Mouse (Mus musculus) liver, postnatal 0 days (tissue): ENCODE measurements at regions not wholly inside any gene's neighbourhood (a gene's known extent, or its start where the extent isn't known, plus 50 kb on each side); places are given as distances from the start of the nearest gene placed in this dataset.
A peak's percentile ranks its signal among the peaks of the same experiment; 100 is the strongest.
"Not testable (repeated sequence)": the region's sequence is repeated elsewhere in the genome, so short reads cannot be mapped to it uniquely, and the experiment has no call there.

ENCODE experiments used
- ATAC-seq: fragments of 200-750 bp; cut with Nextera tagmentation; 2 replicates; pipeline ENCODE4 v1.8.0; 2017; ENCODE audit warnings: mild to moderate bottlenecking, moderate library complexity
- DNase-seq: peaks from one replicate; pipeline ENCODE4 v3.0.0-alpha.2; 2016
- H3K27ac ChIP-seq: fragments of 300-500 bp; sonication (generic); 2 replicates; pipeline ENCODE4 v1.5.1; 2014; ENCODE audit warnings: antibody characterized with exemption, moderate library complexity, mild to moderate bottlenecking, low read depth
- H3K27me3 ChIP-seq: fragments of 300-500 bp; sonication (generic); 2 replicates; pipeline ENCODE4 v1.6.1; 2014; ENCODE audit warnings: low read length, control low read depth, mixed read lengths; ENCODE audit not compliant: insufficient read depth
- H3K36me3 ChIP-seq: fragments of 300-500 bp; sonication (generic); replicated peaks from 2 replicates; pipeline ENCODE4 v1.6.1; 2014; ENCODE audit warnings: mild to moderate bottlenecking, control low read depth, low read length, moderate library complexity, mixed read lengths; ENCODE audit not compliant: insufficient read depth
- H3K4me1 ChIP-seq: fragments of 300-500 bp; sonication (generic); 2 replicates; pipeline ENCODE4 v1.6.1; 2014; ENCODE audit warnings: antibody characterized with exemption, mild to moderate bottlenecking, control low read depth; ENCODE audit not compliant: insufficient read depth
- H3K4me2 ChIP-seq: fragments of 300-500 bp; sonication (generic); 2 replicates; pipeline ENCODE4 v1.6.1; 2014; ENCODE audit warnings: low read depth, mild to moderate bottlenecking, low read length, moderate library complexity, mixed read lengths
- H3K4me3 ChIP-seq: fragments of 300-500 bp; sonication (generic); 2 replicates; pipeline ENCODE4 v1.5.1; 2014; ENCODE audit warnings: low read depth, low read length
- H3K9ac ChIP-seq: fragments of 300-500 bp; sonication (generic); replicated peaks from 2 replicates; pipeline ENCODE4 v1.6.1; 2014; ENCODE audit warnings: mild to moderate bottlenecking, moderate library complexity
- H3K9me3 ChIP-seq: fragments of 300-500 bp; sonication (generic); 2 replicates; pipeline ENCODE4 v1.6.1; 2016; ENCODE audit warnings: mild to moderate bottlenecking, control low read depth, low read length, mixed read lengths
- CTCF ChIP-seq: sonication (generic); IDR thresholded peaks from 2 replicates; pipeline ENCODE4 v1.5.1; 2016; ENCODE audit warnings: antibody characterized with exemption, low read depth
- EP300 ChIP-seq: IDR thresholded peaks from 2 replicates; pipeline ENCODE4 v1.6.1; 2016; ENCODE audit warnings: antibody characterized with exemption, low read depth, mild to moderate bottlenecking
- WGBS: fragments of 180-500 bp; shearing (Covaris S2); extraction: QIAGEN DNeasy Blood & Tissue Kit; methylation state at CpG from one replicate; pipeline ENCODE4 v1.1.7; 2014; ENCODE audit not compliant: insufficient replicate concordance; 5-methylcytosine and 5-hydroxymethylcytosine counted together

- no peaks in the 10 kb centered on the region for H3K36me3 ChIP-seq
- H3K27me3 ChIP-seq: no peaks in the 10 kb centered on the region
- no peaks in the 10 kb centered on the region for H3K9me3 ChIP-seq
- ATAC-seq (no peak), DNase-seq (no peak)
- no peak overlapping the region for H3K4me3 ChIP-seq
- H3K4me1 ChIP-seq: no peaks in the 10 kb centered on the region
- H3K27ac ChIP-seq: no peak overlapping the region
- H3K4me2 ChIP-seq: no peak overlapping the region
- TF ChIP-seq CTCF: no peak
- TF ChIP-seq EP300: no peak
- no peak overlapping the region for H3K9ac ChIP-seq
Observed at GRCm38 (mm10) chr15:19458485-19458884, 639.7 kb downstream of the Cdh10 start.

GRCm38 (mm10) chr15:19473521-19473920 lies 654.8 kb downstream of the Cdh10 start:
- H3K9ac ChIP-seq: no peak overlapping the region
- no peaks in the 10 kb centered on the region for H3K9me3 ChIP-seq
- DNase-seq (no peak), ATAC-seq (no peak)
- no peak overlapping the region for H3K4me2 ChIP-seq
- no peak overlapping the region for H3K4me3 ChIP-seq
- TF ChIP-seq EP300: no peak
- TF ChIP-seq CTCF: peak; percentile 32
- no peaks in the 10 kb centered on the region for H3K27me3 ChIP-seq
- H3K4me1 ChIP-seq: no peaks in the 10 kb centered on the region
- WGBS: 20% methylated on average over 2 of the region's 2 CpGs
- H3K36me3 ChIP-seq: no peaks in the 10 kb centered on the region
- no peak overlapping the region for H3K27ac ChIP-seq

DNA sequence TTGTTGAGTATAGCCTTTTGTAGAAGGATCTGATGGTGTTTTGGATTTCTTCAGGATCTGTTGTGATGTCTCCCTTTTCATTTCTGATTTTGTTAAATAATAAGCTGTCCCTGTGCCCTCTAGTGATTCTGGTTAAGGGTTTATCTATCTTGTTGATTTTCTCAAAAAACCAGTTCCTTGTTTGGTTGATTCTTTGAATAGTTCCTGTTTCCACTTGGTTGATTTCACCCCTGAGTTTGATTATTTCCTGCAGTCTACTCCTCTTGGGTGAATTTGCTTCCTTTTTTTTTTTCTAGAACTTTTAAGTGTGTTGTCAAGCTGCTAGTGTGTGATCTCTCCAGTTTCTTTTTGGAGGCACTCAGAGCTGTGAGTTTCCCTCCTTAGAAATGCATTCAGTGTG lies 674.8 kb downstream of the Cdh10 start:
- DNase-seq, H3K27ac ChIP-seq, H3K4me2 ChIP-seq, H3K4me1 ChIP-seq, H3K4me3 ChIP-seq, ATAC-seq, H3K27me3 ChIP-seq, H3K9ac ChIP-seq, H3K9me3 ChIP-seq, H3K36me3 ChIP-seq: not testable (repeated sequence)

- Histone ChIP-seq H3K9ac (no peak overlapping the region), H3K27ac (no peak overlapping the region), H3K9me3 (no peaks in the 10 kb centered on the region), H3K4me1 (no peaks in the 10 kb centered on the region), H3K4me3 (no peak overlapping the region), H3K27me3 (no peaks in the 10 kb centered on the region), H3K36me3 (no peaks in the 10 kb centered on the region), H3K4me2 (no peak overlapping the region)
- DNase-seq (no peak), ATAC-seq (no peak)
- 68% methylated on average over 2 of the region's 2 CpGs for WGBS
- TF ChIP-seq EP300: no peak
- TF ChIP-seq CTCF: no peak
Observed at GRCm38 (mm10) chr15:19519377-19519776, 700.6 kb downstream of the Cdh10 start.

GRCm38 (mm10) chr15:19540676-19541075 lies 721.9 kb downstream of the Cdh10 start:
- no peaks in the 10 kb centered on the region for H3K4me1 ChIP-seq
- no peak overlapping the region for H3K4me3 ChIP-seq
- 75% methylated on average over 4 of the region's 4 CpGs for WGBS
- TF ChIP-seq EP300 (no peak), CTCF (no peak)
- H3K27me3 ChIP-seq: no peaks in the 10 kb centered on the region
- ATAC-seq (no peak), DNase-seq (no peak)
- H3K4me2 ChIP-seq: no peak overlapping the region
- H3K27ac ChIP-seq: no peak overlapping the region
- H3K9ac ChIP-seq: no peak overlapping the region
- no peaks in the 10 kb centered on the region for H3K36me3 ChIP-seq
- no peaks in the 10 kb centered on the region for H3K9me3 ChIP-seq

GRCm38 (mm10) chr15:19549757-19550156 lies 731.0 kb downstream of the Cdh10 start:
- H3K27ac ChIP-seq: no peak overlapping the region
- no peaks in the 10 kb centered on the region for H3K36me3 ChIP-seq
- no peaks in the 10 kb centered on the region for H3K9me3 ChIP-seq
- no peak overlapping the region for H3K9ac ChIP-seq
- ATAC-seq (no peak), DNase-seq (no peak)
- TF ChIP-seq CTCF: no peak
- H3K4me1 ChIP-seq: no peaks in the 10 kb centered on the region
- H3K4me3 ChIP-seq: no peak overlapping the region
- no peak overlapping the region for H3K4me2 ChIP-seq
- H3K27me3 ChIP-seq: no peaks in the 10 kb centered on the region

GRCm38 (mm10) chr15:19584769-19585168 lies 766.0 kb downstream of the Cdh10 start:
- Histone ChIP-seq H3K4me3 (no peak overlapping the region), H3K4me2 (no peak overlapping the region), H3K36me3 (no peaks in the 10 kb centered on the region), H3K27ac (no peak overlapping the region), H3K27me3 (no peaks in the 10 kb centered on the region), H3K9me3 (no peaks in the 10 kb centered on the region), H3K4me1 (no peaks in the 10 kb centered on the region), H3K9ac (no peak overlapping the region)
- ATAC-seq: no peak
- no peak for DNase-seq
- WGBS: 73% methylated on average over 1 of the region's 1 CpGs
- no peak for TF ChIP-seq CTCF
- TF ChIP-seq EP300: no peak
